Mouse (Mus musculus): Measurements from ENCODE around the gene Rab3b. TPM values are rescaled to one million over a fixed set of nuclear protein-coding genes. Genes with fewer than 3 reads are reported as not detected.
"Not testable (repeated sequence)": the region's sequence is repeated elsewhere in the genome, so short reads cannot be mapped to it uniquely, and the experiment has no call there.

The Rab3b gene
- polyA plus RNA-seq, 1 experiment from 2014 or later = 25.8 TPM

DNA sequence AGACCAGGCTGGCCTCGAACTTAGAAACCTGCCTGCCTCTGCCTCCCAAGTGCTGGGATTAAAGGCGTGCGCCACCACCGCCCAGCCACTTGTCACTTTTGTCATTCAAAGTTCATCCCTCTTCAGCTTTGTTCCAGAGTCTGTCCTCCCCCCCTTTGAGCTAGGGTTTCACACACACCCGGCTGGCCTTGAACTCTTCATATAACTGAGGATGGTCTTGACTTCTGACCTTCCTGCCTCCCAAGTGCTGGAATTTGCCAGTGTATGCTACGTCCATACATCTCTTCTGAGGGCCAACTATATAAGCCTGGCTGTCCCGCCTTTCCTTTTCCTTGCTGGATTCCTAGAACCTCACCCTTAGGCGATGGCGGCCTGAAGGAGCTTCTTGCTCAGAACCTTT is 24.0 kb downstream of the Rab3b start:
- H3K27me3 ChIP-seq = no peaks in the 10 kb centered on the region
- no peak overlapping the region for H3K4me3 ChIP-seq
- H3K36me3 ChIP-seq = no peaks in the 10 kb centered on the region
- no peaks in the 10 kb centered on the region for H3K4me1 ChIP-seq
- no peak overlapping the region for H3K4me2 ChIP-seq (replicated peaks)
- no peak overlapping the region for H3K27ac ChIP-seq
- no peaks in the 10 kb centered on the region for H3K9me3 ChIP-seq
- WGBS = 90% methylated on average over 9 of the region's 9 CpGs
- H3K9ac ChIP-seq = no peak overlapping the region
- no peak for ATAC-seq (ENCODE audit: insufficient number of reproducible peaks, insufficient read depth, low FRiP score, low TSS enrichment)

DNA sequence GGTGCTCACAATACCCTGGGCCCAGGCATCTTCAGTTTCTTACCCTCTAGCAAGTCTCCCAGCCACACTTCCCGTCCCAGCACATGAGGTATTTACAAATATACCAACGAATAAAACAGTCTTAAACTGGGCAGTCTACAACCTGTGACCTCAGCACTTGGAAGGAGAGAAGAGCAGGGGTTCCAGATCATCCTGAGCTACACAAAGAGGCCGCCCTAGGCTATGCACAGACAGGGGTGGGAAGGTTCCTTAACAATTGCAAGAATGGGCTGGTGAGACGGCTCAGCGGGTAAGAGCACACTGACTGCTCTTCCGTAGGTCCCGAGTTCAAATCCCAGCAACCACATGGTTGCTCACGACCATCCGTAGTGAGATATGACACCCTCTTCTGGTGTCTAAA is 24.5 kb downstream of the Rab3b start:
- Histone ChIP-seq H3K4me1 (no peaks in the 10 kb centered on the region), H3K36me3 (no peaks in the 10 kb centered on the region), H3K4me3 (no peak overlapping the region), H3K27me3 (no peaks in the 10 kb centered on the region), H3K4me2 (replicated peaks) (no peak overlapping the region), H3K9me3 (no peaks in the 10 kb centered on the region), H3K27ac (no peak overlapping the region), H3K9ac (no peak overlapping the region)
- ATAC-seq (ENCODE audit: insufficient number of reproducible peaks, insufficient read depth, low FRiP score, low TSS enrichment) = no peak
- 90% methylated on average over 9 of the region's 9 CpGs for WGBS

DNA sequence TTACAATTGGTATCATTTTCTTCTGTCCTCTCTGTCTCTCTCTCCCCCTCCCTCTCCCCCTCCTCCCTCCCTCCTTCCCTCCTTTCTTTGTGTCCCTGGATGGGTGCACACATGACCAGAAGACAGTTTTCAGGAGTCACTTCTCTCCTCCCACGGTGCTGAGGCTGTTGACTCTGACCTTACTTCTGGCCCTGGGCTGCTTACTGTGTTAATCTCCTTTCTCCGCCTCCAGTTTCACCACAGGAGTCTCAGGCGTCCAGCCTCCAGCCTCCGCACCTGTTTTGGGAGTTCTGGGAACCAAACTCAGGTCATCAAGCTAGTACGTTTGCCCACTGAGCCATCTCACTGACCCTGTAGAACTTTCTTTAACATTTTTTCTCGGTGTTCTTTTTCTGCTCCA is 25.2 kb downstream of the Rab3b start:
- 54% methylated on average over 6 of the region's 6 CpGs for WGBS
- H3K27ac ChIP-seq = no peak overlapping the region
- H3K4me1 ChIP-seq = no peaks in the 10 kb centered on the region
- H3K9me3 ChIP-seq = no peaks in the 10 kb centered on the region
- no peak overlapping the region for H3K4me2 ChIP-seq (replicated peaks)
- no peak for ATAC-seq (ENCODE audit: insufficient number of reproducible peaks, insufficient read depth, low FRiP score, low TSS enrichment)
- H3K27me3 ChIP-seq = no peaks in the 10 kb centered on the region
- H3K4me3 ChIP-seq = no peak overlapping the region
- H3K9ac ChIP-seq = no peak overlapping the region
- no peaks in the 10 kb centered on the region for H3K36me3 ChIP-seq

DNA sequence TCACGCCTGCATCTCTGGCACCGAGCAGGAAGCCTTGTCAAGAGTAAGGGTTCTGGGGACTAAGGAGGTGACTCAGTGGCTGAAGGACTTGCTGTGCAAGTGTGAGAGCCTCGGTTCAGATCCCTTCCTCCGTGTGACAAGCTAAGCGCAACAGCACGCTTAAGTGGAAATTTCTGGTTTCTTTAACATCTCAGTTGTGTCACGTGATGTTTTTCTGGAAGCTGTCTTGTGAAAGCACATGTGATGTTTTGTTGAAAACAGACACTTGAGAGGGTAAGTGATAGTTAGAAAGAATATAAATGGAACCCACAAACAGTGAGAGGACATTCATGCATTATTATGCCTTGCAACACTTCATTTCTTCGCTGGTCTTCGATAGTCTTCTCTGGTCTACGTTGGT is 25.9 kb downstream of the Rab3b start:
- Histone ChIP-seq H3K36me3 (no peaks in the 10 kb centered on the region), H3K4me1 (no peaks in the 10 kb centered on the region), H3K9me3 (no peaks in the 10 kb centered on the region), H3K27ac (no peak overlapping the region), H3K27me3 (no peaks in the 10 kb centered on the region), H3K9ac (no peak overlapping the region), H3K4me3 (no peak overlapping the region), H3K4me2 (replicated peaks) (no peak overlapping the region)
- ATAC-seq (ENCODE audit: insufficient number of reproducible peaks, insufficient read depth, low FRiP score, low TSS enrichment) = no peak
- whole genome bisulfite sequencing = 86% methylated on average over 10 of the region's 10 CpGs

DNA sequence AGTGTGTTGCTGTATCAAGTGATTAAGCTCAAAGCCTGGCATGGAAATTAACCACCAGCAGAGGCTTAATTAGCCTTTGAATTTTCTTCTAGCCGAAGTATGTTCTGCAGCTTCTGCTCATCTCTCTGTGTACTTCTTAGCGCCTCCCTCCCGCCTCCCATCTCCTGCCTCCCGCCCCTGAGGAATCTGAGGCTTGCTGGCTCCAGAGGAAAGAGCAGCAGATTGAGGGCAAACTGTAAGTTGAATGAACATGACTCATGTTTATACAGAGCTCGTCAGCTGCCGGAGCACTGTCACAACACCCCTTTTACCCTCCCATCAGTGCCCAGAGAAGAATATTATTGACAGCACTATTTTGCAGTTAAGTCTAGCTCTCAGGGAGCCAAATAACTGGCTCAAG is 27.0 kb downstream of the Rab3b start:
- WGBS = 25% methylated on average over 6 of the region's 6 CpGs
- Histone ChIP-seq H3K36me3 (no peaks in the 10 kb centered on the region), H3K9ac (no peak overlapping the region), H3K4me2 (replicated peaks) (no peak overlapping the region), H3K27ac (no peak overlapping the region), H3K4me3 (no peak overlapping the region), H3K9me3 (no peaks in the 10 kb centered on the region), H3K27me3 (no peaks in the 10 kb centered on the region), H3K4me1 (no peaks in the 10 kb centered on the region)
- ATAC-seq (ENCODE audit: insufficient number of reproducible peaks, insufficient read depth, low FRiP score, low TSS enrichment) = no peak

DNA sequence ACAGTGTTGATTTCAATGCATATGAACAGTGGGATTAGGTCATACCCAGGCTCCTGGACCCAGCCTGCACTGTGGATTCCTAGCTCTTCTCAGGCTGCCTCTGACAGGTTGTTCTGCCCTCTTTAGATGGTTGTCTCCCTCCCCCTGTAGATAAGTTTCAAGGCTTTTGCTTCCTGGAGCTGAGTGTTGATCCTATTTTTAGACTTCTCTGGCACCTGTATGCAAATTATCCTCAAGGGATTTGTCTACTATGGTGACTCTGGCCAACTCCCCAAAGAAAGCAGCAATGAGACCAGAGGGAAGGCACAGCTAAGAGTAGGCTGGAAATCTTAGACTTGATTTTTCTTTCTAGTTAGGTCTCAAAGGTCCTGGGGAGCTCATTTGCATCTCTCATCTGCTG is 28.6 kb downstream of the Rab3b start:
- Histone ChIP-seq H3K4me1 (no peaks in the 10 kb centered on the region), H3K4me3 (no peak overlapping the region), H3K27me3 (no peaks in the 10 kb centered on the region), H3K36me3 (no peaks in the 10 kb centered on the region), H3K27ac (no peak overlapping the region), H3K9ac (no peak overlapping the region), H3K4me2 (replicated peaks) (no peak overlapping the region), H3K9me3 (no peaks in the 10 kb centered on the region)
- no peak for ATAC-seq (ENCODE audit: insufficient number of reproducible peaks, insufficient read depth, low FRiP score, low TSS enrichment)

DNA sequence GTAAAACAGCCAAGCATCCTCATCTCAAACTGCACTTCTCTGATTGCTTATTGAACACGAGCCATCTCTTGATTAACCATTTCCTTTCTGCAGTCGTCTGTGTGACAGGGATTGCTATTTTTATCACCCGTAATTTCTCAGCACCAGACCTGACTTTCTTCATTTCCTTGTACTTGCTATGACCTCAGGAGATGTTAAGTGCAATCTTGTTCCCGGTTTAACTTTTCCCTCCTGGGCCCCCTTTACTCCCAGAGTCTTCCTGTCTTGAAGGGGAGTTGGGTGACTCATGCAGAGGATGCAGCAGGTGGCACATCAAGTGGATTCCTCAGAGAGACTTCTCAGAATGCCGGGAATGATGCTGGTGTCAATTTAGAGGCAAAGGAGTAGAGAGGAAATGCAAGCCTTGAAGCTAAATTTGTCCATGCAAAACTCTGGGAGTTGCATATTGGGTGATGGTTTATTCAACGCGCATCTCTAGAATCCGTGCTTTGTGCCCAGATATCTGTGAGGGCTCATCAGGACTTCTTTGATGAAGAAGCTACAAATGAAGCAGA is 31.1 kb downstream of the Rab3b start:
- H3K9me3 ChIP-seq = no peaks in the 10 kb centered on the region
- 65% methylated on average over 8 of the region's 8 CpGs for WGBS
- H3K4me1 ChIP-seq = 0 out of 2 replicates have a peak, but pooled peaks cover 5% of the 10 kb centered on the region
- H3K36me3 ChIP-seq = no peaks in the 10 kb centered on the region
- H3K27me3 ChIP-seq = no peaks in the 10 kb centered on the region
- H3K27ac ChIP-seq = no peak overlapping the region
- no peak overlapping the region for H3K4me3 ChIP-seq
- no peak overlapping the region for H3K4me2 ChIP-seq (replicated peaks)
- ATAC-seq (ENCODE audit: insufficient number of reproducible peaks, insufficient read depth, low FRiP score, low TSS enrichment) = no peak
- no peak overlapping the region for H3K9ac ChIP-seq

DNA sequence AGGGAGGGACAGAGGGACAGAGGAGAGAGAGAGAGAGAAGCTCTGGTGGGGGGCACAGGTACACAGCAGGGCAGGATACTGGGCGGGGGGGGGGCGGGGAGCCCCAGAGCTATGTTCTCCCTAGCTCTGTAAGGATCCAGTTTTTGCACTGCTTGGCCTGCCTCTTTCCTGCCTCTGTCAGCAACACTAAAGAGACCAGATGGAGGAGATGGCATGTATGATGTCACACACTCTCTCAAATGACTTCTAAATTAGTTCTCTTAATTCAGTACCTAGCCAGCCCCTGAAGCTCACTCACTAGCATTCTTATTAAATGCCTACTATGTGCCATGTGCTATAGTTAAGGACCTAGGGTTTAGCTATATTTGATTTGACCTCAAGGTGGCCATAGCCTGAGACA is 33.0 kb downstream of the Rab3b start:
- no peak overlapping the region for H3K4me3 ChIP-seq
- 0 out of 2 replicates have a peak, but pooled peaks cover 6% of the 10 kb centered on the region for H3K4me1 ChIP-seq
- ATAC-seq (ENCODE audit: insufficient number of reproducible peaks, insufficient read depth, low FRiP score, low TSS enrichment) = no peak
- no peak overlapping the region for H3K27ac ChIP-seq
- no peaks in the 10 kb centered on the region for H3K27me3 ChIP-seq
- H3K36me3 ChIP-seq = no peaks in the 10 kb centered on the region
- H3K9ac ChIP-seq = no peak overlapping the region
- WGBS = 80% methylated on average over 1 of the region's 2 CpGs
- H3K9me3 ChIP-seq = no peaks in the 10 kb centered on the region
- no peak overlapping the region for H3K4me2 ChIP-seq (replicated peaks)

DNA sequence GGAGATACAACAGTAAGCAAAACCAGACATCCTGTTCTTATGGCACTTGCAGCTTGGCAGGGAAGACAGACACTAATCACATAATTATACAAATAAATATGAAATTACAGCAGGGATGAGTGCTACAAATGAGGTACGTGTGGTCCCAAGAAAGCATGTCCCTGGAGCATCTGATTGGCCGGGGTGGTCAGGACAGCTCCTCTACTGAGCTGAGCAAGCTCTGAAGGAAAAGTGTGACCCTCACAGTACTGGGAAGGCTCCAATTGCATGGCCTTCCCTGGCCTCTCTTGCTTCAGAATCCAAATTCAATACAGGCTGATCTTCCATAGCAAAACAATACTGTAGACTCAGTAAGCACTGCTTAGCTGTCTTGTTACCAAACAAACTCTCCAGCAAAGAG is 34.3 kb downstream of the Rab3b start:
- 59% methylated on average over 2 of the region's 2 CpGs for WGBS
- no peaks in the 10 kb centered on the region for H3K36me3 ChIP-seq

DNA sequence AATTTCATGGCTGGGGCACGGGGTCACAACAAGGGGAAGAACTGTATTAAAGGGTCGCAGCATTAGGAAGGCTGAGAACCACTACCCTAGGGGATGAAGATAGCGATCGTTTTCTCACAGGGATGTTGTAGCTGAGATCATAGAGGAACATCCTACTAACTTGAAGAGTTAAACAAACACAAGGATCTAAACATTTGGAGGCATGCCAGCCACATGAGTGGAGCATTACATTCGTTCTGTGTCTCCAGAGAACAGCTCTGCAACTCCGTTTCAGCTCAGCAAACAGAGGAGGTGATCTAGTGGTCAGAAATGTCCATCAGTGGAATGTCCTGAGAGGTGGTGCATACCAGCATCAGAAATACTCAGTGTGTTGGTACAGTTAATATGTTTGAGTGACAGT is 35.5 kb downstream of the Rab3b start:
- H3K36me3 ChIP-seq = no peaks in the 10 kb centered on the region
- 0 out of 2 replicates have a peak, but pooled peaks cover 6% of the 10 kb centered on the region for H3K4me1 ChIP-seq
- H3K27ac ChIP-seq = no peak overlapping the region
- no peak overlapping the region for H3K4me2 ChIP-seq (replicated peaks)
- no peaks in the 10 kb centered on the region for H3K9me3 ChIP-seq
- H3K27me3 ChIP-seq = no peaks in the 10 kb centered on the region
- no peak for ATAC-seq (ENCODE audit: insufficient number of reproducible peaks, insufficient read depth, low FRiP score, low TSS enrichment)
- H3K9ac ChIP-seq = no peak overlapping the region
- 75% methylated on average over 6 of the region's 6 CpGs for WGBS
- no peak overlapping the region for H3K4me3 ChIP-seq

More for the DNA sequence above, 34.3 kb downstream of the Rab3b start:
- no peak overlapping the region for H3K9ac ChIP-seq
- H3K4me3 ChIP-seq = no peak overlapping the region
- 0 out of 2 replicates have a peak, but pooled peaks cover 6% of the 10 kb centered on the region for H3K4me1 ChIP-seq
- no peak overlapping the region for H3K27ac ChIP-seq
- H3K9me3 ChIP-seq = no peaks in the 10 kb centered on the region
- no peak overlapping the region for H3K4me2 ChIP-seq (replicated peaks)
- H3K27me3 ChIP-seq = no peaks in the 10 kb centered on the region
- no peak for ATAC-seq (ENCODE audit: insufficient number of reproducible peaks, insufficient read depth, low FRiP score, low TSS enrichment)

DNA sequence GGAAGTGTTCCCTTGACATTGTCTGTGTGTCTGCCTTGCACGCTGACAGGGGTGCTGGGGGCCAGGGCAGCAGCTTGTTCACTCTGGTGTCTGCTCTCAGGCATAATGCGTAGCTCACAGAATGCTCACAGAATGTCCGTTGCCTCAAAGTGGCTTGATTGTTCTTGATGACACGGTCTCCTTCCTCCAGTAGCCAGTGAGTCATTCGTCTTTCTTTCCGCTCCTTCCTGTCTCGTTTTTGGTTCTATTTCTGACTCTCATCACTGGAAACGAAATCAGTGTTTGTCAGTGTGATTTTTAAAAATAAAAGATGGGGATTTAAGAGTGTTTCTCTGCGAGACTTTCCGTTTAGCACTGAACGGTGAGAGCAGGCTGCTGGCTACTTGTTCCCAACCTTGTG is 36.2 kb downstream of the Rab3b start:
- Histone ChIP-seq H3K27ac (no peak overlapping the region), H3K36me3 (no peaks in the 10 kb centered on the region), H3K9ac (no peak overlapping the region), H3K4me3 (no peak overlapping the region), H3K27me3 (no peaks in the 10 kb centered on the region), H3K4me1 (0 out of 2 replicates have a peak, but pooled peaks cover 6% of the 10 kb centered on the region), H3K4me2 (replicated peaks) (no peak overlapping the region), H3K9me3 (no peaks in the 10 kb centered on the region)
- ATAC-seq (ENCODE audit: insufficient number of reproducible peaks, insufficient read depth, low FRiP score, low TSS enrichment) = no peak
- 68% methylated on average over 11 of the region's 11 CpGs for WGBS

DNA sequence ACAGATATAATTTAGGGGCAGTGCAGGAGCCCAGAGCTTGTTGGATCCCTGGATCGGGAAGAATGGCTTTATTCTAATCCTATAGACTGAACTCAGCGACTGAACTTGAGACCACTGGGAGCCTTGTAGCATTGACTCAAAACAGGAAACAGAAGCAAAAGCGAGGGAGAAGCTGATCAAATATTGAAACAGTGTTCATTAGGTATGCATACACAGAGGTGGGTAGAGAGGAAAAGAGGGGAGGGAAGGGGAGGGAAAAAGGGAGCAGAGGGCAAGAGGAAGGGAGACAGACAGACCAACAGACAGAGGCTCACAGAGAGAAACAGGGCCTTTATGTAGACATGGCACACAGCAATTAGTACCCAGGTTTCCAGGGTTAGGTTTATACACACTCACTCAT is 38.8 kb downstream of the Rab3b start:
- no peak overlapping the region for H3K27ac ChIP-seq
- no peaks in the 10 kb centered on the region for H3K36me3 ChIP-seq
- no peaks in the 10 kb centered on the region for H3K9me3 ChIP-seq
- H3K4me3 ChIP-seq = no peak overlapping the region
- no peak overlapping the region for H3K9ac ChIP-seq
- H3K4me1 ChIP-seq = 0 out of 2 replicates have a peak, but pooled peaks cover 6% of the 10 kb centered on the region
- 64% methylated on average over 3 of the region's 3 CpGs for WGBS
- no peak for ATAC-seq (ENCODE audit: insufficient number of reproducible peaks, insufficient read depth, low FRiP score, low TSS enrichment)
- no peak overlapping the region for H3K4me2 ChIP-seq (replicated peaks)
- H3K27me3 ChIP-seq = no peaks in the 10 kb centered on the region

DNA sequence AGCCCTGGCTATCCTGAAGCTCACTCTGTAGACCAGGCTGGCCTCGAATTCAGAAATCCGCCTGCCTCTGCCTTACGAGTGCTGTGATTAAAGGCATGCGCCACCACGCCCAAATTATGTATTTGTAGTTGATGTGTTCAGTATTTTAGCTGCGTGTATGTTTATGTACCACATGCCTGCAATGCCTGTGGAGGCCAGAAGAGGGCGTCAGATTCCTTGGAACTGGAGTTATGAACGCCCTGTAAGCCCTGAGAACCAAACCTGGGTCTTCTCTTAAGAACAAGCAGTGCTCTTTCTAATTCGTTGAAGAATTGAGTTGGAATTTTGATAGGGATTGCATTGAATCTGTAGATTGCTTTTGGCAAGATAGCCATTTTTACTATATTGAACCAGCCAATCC is 49.1 kb downstream of the Rab3b start:
- not testable (repeated sequence) for H3K9ac ChIP-seq; H3K27ac ChIP-seq; ATAC-seq (ENCODE audit: insufficient number of reproducible peaks, insufficient read depth, low FRiP score, low TSS enrichment); H3K27me3 ChIP-seq; H3K4me2 ChIP-seq (replicated peaks); H3K4me1 ChIP-seq; H3K36me3 ChIP-seq; H3K9me3 ChIP-seq; H3K4me3 ChIP-seq
- WGBS = 77% methylated on average over 9 of the region's 9 CpGs
